Mouse (Mus musculus) hindbrain, embryonic 13.5 days (tissue): ENCODE data around the gene Katnal1. TPM values are rescaled to one million over a fixed set of nuclear protein-coding genes. Genes with fewer than 3 reads are reported as not detected.

Experiments
- ATAC-seq: fragments of 200-750 bp; cut with Nextera tagmentation; 2 replicates; pipeline ENCODE4 v1.8.0; 2017; ENCODE audit warnings: moderate TSS enrichment; ENCODE audit not compliant: low FRiP score
- H3K27ac ChIP-seq: fragments of 300-500 bp; sonication (generic); 2 replicates; pipeline ENCODE4 v1.5.1; 2015; ENCODE audit warnings: inconsistent platforms, mild to moderate bottlenecking, moderate library complexity
- H3K27me3 ChIP-seq: fragments of 300-500 bp; sonication (generic); 2 replicates; pipeline ENCODE4 v1.6.1; 2015; ENCODE audit warnings: mild to moderate bottlenecking, inconsistent platforms
- H3K36me3 ChIP-seq: fragments of 300-500 bp; sonication (generic); 2 replicates; pipeline ENCODE4 v1.6.1; 2015; ENCODE audit warnings: mild to moderate bottlenecking, inconsistent platforms
- H3K4me1 ChIP-seq: fragments of 300-500 bp; sonication (generic); replicated peaks from 2 replicates; pipeline ENCODE4 v1.6.1; 2015; ENCODE audit warnings: inconsistent platforms
- H3K4me2 ChIP-seq: fragments of 300-500 bp; sonication (generic); 2 replicates; pipeline ENCODE4 v1.6.1; 2015; ENCODE audit warnings: inconsistent platforms, mild to moderate bottlenecking, moderate library complexity
- H3K4me3 ChIP-seq: fragments of 300-500 bp; sonication (generic); 2 replicates; pipeline ENCODE4 v1.5.1; 2015; ENCODE audit warnings: mild to moderate bottlenecking, inconsistent platforms
- H3K9ac ChIP-seq: fragments of 300-500 bp; sonication (generic); 2 replicates; pipeline ENCODE4 v1.6.1; 2015; ENCODE audit warnings: mild to moderate bottlenecking, inconsistent platforms
- H3K9me3 ChIP-seq: fragments of 300-500 bp; sonication (generic); 2 replicates; pipeline ENCODE4 v1.6.1; 2016; ENCODE audit warnings: inconsistent platforms
- WGBS: fragments of 180-500 bp; shearing (Covaris S2); methylation state at CpG from one replicate; pipeline ENCODE4 v1.1.7; 2015; 5-methylcytosine and 5-hydroxymethylcytosine counted together
- polyA plus RNA-seq: library from polyadenylated mRNA; unstranded; fragments of >200 nt; fragmentation: Nextera tagmentation; extraction: Ambion mirVana; gene quantifications from 2 replicates; pipeline ENCODE4 v1.2.1, GENCODE M21; 2015

Katnal1 gene
- polyA plus RNA-seq, 1 experiment from 2014 or later, result 33.4 TPM

GRCm38 (mm10) chr5:148965691-148966333 is 36.7 kb upstream of the Katnal1 start:
- Histone ChIP-seq H3K27ac (peak overlapping the region; percentile 76), H3K9ac (no peak overlapping the region)
- peak; percentile 54; the same call in 1 of the 2 replicates for ATAC-seq

GRCm38 (mm10) chr5:148965089-148965591 is 36.0 kb upstream of the Katnal1 start:
- Histone ChIP-seq H3K36me3 (no peaks in the 10 kb centered on the region), H3K9me3 (no peaks in the 10 kb centered on the region), H3K27ac (peak overlapping the region; percentile 76), H3K4me2 (no peak overlapping the region), H3K4me1 (peaks cover 29% of the 10 kb centered on the region), H3K27me3 (peaks cover under 1% of the 10 kb centered on the region; the same call in 1 of the 2 replicates), H3K9ac (no peak overlapping the region), H3K4me3 (no peak overlapping the region)
- WGBS, result 86% methylated on average over 15 of the region's 15 CpGs
- ATAC-seq, result no peak

More at GRCm38 (mm10) chr5:148965691-148966333, 36.7 kb upstream of the Katnal1 start:
- no peaks in the 10 kb centered on the region for H3K36me3 ChIP-seq
- no peak overlapping the region for H3K4me3 ChIP-seq
- WGBS, result 33% methylated on average over 13 of the region's 13 CpGs
- H3K4me2 ChIP-seq, result peak overlapping the region; percentile 8; the same call in 1 of the 2 replicates
- H3K9me3 ChIP-seq, result no peaks in the 10 kb centered on the region
- H3K4me1 ChIP-seq, result peaks cover 26% of the 10 kb centered on the region
- H3K27me3 ChIP-seq, result no peaks in the 10 kb centered on the region; the same call in 1 of the 2 replicates

GRCm38 (mm10) chr5:148964251-148964650 is 35.1 kb upstream of the Katnal1 start:
- Histone ChIP-seq H3K4me2 (no peak overlapping the region), H3K27ac (no peak overlapping the region), H3K9ac (no peak overlapping the region), H3K9me3 (no peaks in the 10 kb centered on the region), H3K4me1 (peaks cover 33% of the 10 kb centered on the region), H3K27me3 (peaks cover 3% of the 10 kb centered on the region), H3K36me3 (no peaks in the 10 kb centered on the region), H3K4me3 (no peak overlapping the region)
- WGBS, result 87% methylated on average over 1 of the region's 1 CpGs
- ATAC-seq, result no peak

GRCm38 (mm10) chr5:148960211-148960610 is 31.1 kb upstream of the Katnal1 start:
- Histone ChIP-seq H3K36me3 (no peaks in the 10 kb centered on the region), H3K9ac (no peak overlapping the region), H3K27me3 (peaks cover 9% of the 10 kb centered on the region), H3K4me3 (no peak overlapping the region), H3K9me3 (no peaks in the 10 kb centered on the region), H3K27ac (no peak overlapping the region), H3K4me2 (no peak overlapping the region), H3K4me1 (peaks cover 21% of the 10 kb centered on the region)
- no peak for ATAC-seq
- WGBS, result 64% methylated on average over 10 of the region's 10 CpGs

- no peaks in the 10 kb centered on the region for H3K9me3 ChIP-seq
- peak; percentile 82 for ATAC-seq
- peaks cover 9% of the 10 kb centered on the region for H3K27me3 ChIP-seq
- 3% methylated on average over 39 of the region's 39 CpGs for whole genome bisulfite sequencing
- H3K4me3 ChIP-seq, result peak overlapping the region; percentile 42
- H3K4me2 ChIP-seq, result peak overlapping the region; percentile 83
- peak overlapping the region; percentile 64 for H3K9ac ChIP-seq
- peaks cover 20% of the 10 kb centered on the region for H3K4me1 ChIP-seq
- no peaks in the 10 kb centered on the region for H3K36me3 ChIP-seq
- H3K27ac ChIP-seq, result no peak overlapping the region
Observed at GRCm38 (mm10) chr5:148959068-148959990, 30.2 kb upstream of the Katnal1 start.

- Histone ChIP-seq H3K27ac (no peak overlapping the region), H3K4me1 (peaks cover 20% of the 10 kb centered on the region), H3K36me3 (no peaks in the 10 kb centered on the region), H3K4me2 (no peak overlapping the region), H3K9me3 (no peaks in the 10 kb centered on the region), H3K4me3 (no peak overlapping the region), H3K27me3 (peaks cover 9% of the 10 kb centered on the region), H3K9ac (no peak overlapping the region)
- 43% methylated on average over 9 of the region's 9 CpGs for WGBS
- no peak for ATAC-seq
Observed at GRCm38 (mm10) chr5:148958355-148958754, 29.2 kb upstream of the Katnal1 start.

- Histone ChIP-seq H3K4me1 (peaks cover 20% of the 10 kb centered on the region), H3K36me3 (no peaks in the 10 kb centered on the region), H3K9ac (no peak overlapping the region), H3K27me3 (peaks cover 9% of the 10 kb centered on the region), H3K27ac (no peak overlapping the region), H3K9me3 (no peaks in the 10 kb centered on the region), H3K4me3 (no peak overlapping the region), H3K4me2 (no peak overlapping the region)
- 71% methylated on average over 9 of the region's 9 CpGs for WGBS
- ATAC-seq, result no peak
Observed at GRCm38 (mm10) chr5:148956898-148957535, 27.9 kb upstream of the Katnal1 start.

GRCm38 (mm10) chr5:148956091-148956490 is 27.0 kb upstream of the Katnal1 start:
- H3K27ac ChIP-seq, result no peak overlapping the region
- H3K4me1 ChIP-seq, result peaks cover 20% of the 10 kb centered on the region
- H3K4me3 ChIP-seq, result no peak overlapping the region
- H3K36me3 ChIP-seq, result no peaks in the 10 kb centered on the region
- no peak overlapping the region for H3K4me2 ChIP-seq
- ATAC-seq, result no peak
- peaks cover 9% of the 10 kb centered on the region for H3K27me3 ChIP-seq
- 78% methylated on average over 9 of the region's 9 CpGs for WGBS
- no peaks in the 10 kb centered on the region for H3K9me3 ChIP-seq
- H3K9ac ChIP-seq, result no peak overlapping the region

- 93% methylated on average over 6 of the region's 6 CpGs for WGBS
- H3K4me3 ChIP-seq, result no peak overlapping the region
- H3K27me3 ChIP-seq, result peaks cover 9% of the 10 kb centered on the region
- ATAC-seq, result no peak
- peaks cover 20% of the 10 kb centered on the region for H3K4me1 ChIP-seq
- H3K27ac ChIP-seq, result no peak overlapping the region
- no peaks in the 10 kb centered on the region for H3K9me3 ChIP-seq
- no peak overlapping the region for H3K9ac ChIP-seq
- no peak overlapping the region for H3K4me2 ChIP-seq
- no peaks in the 10 kb centered on the region for H3K36me3 ChIP-seq
Observed at GRCm38 (mm10) chr5:148955575-148955974, 26.5 kb upstream of the Katnal1 start.

GRCm38 (mm10) chr5:148954314-148955060 is 25.4 kb upstream of the Katnal1 start:
- H3K27ac ChIP-seq, result no peak overlapping the region
- ATAC-seq, result no peak
- no peak overlapping the region for H3K4me2 ChIP-seq
- H3K4me3 ChIP-seq, result no peak overlapping the region
- no peaks in the 10 kb centered on the region for H3K9me3 ChIP-seq
- H3K4me1 ChIP-seq, result peaks cover 10% of the 10 kb centered on the region
- no peak overlapping the region for H3K9ac ChIP-seq
- 78% methylated on average over 22 of the region's 22 CpGs for WGBS
- peaks cover 6% of the 10 kb centered on the region; the same call in 1 of the 2 replicates for H3K27me3 ChIP-seq
- no peaks in the 10 kb centered on the region for H3K36me3 ChIP-seq

GRCm38 (mm10) chr5:148953098-148953497 is 24.0 kb upstream of the Katnal1 start:
- WGBS, result 85% methylated on average over 5 of the region's 5 CpGs

More at GRCm38 (mm10) chr5:148953098-148953497, 24.0 kb upstream of the Katnal1 start:
- Histone ChIP-seq H3K27me3 (no peaks in the 10 kb centered on the region), H3K36me3 (no peaks in the 10 kb centered on the region), H3K9me3 (no peaks in the 10 kb centered on the region), H3K4me2 (no peak overlapping the region), H3K4me3 (no peak overlapping the region), H3K27ac (no peak overlapping the region), H3K9ac (no peak overlapping the region), H3K4me1 (no peaks in the 10 kb centered on the region)
- ATAC-seq, result no peak
